Mouse (Mus musculus) CD4-positive, CD25-positive, alpha-beta regulatory T cell, adult 4 months (primary cell): ENCODE data around the gene Asic2. TPM values are rescaled to one million over a fixed set of nuclear protein-coding genes. Genes with fewer than 3 reads are reported as not detected.

ENCODE experiments used
- polyA plus RNA-seq, 2 experiments: library from polyadenylated mRNA; unstranded; fragments of 100-300 nt; shearing (Covaris generic); gene quantifications; one replicate each; pipeline ENCODE4 v1.2.1; 2017

The Asic2 gene
- polyA plus RNA-seq, 2 experiments from 2014 or later = not detected

Other genes starting within 250 kb of the Asic2 start
- gene 5530401A14Rik, start 107.8 kb downstream of the Asic2 start, polyA plus RNA-seq = not detected
- not detected for gene Ccl2, start 67.1 kb upstream of the Asic2 start, polyA plus RNA-seq
- not detected for gene Gm17268, start 70.1 kb upstream of the Asic2 start, polyA plus RNA-seq
- not detected for gene Ccl7, start 77.3 kb upstream of the Asic2 start, polyA plus RNA-seq
- gene Ccl11, start 89.4 kb upstream of the Asic2 start, polyA plus RNA-seq = not detected
- not detected for gene Ccl12, start 133.4 kb upstream of the Asic2 start, polyA plus RNA-seq
- gene Ccl8, start 146.7 kb upstream of the Asic2 start, polyA plus RNA-seq = not detected